Mouse (Mus musculus) kidney, embryonic 14.5 days (tissue): ENCODE data around the gene Hoxd4. TPM values are rescaled to one million over a fixed set of nuclear protein-coding genes. Genes with fewer than 3 reads are reported as not detected.

Experiments used
- ATAC-seq: fragments of 200-750 bp; cut with Nextera tagmentation; 2 replicates; pipeline ENCODE4 v1.8.0; 2017; ENCODE audit warnings: moderate number of reproducible peaks, mild to moderate bottlenecking, moderate TSS enrichment, moderate library complexity; ENCODE audit not compliant: low FRiP score, low TSS enrichment
- H3K27ac ChIP-seq: fragments of 300-500 bp; sonication (generic); 2 replicates; pipeline ENCODE4 v1.5.1; 2014; ENCODE audit warnings: low read depth, mild to moderate bottlenecking, low read length, moderate library complexity, mixed read lengths
- H3K27me3 ChIP-seq: fragments of 300-500 bp; sonication (generic); 2 replicates; pipeline ENCODE4 v1.6.1; 2014; ENCODE audit warnings: mild to moderate bottlenecking, low read length; ENCODE audit not compliant: control insufficient read depth, insufficient read depth
- H3K36me3 ChIP-seq: fragments of 300-500 bp; sonication (generic); 2 replicates; pipeline ENCODE4 v1.6.1; 2014; ENCODE audit warnings: low read length, mixed read lengths; ENCODE audit not compliant: control insufficient read depth, insufficient read depth
- H3K4me1 ChIP-seq: fragments of 300-500 bp; sonication (generic); 2 replicates; pipeline ENCODE4 v1.6.1; 2014; ENCODE audit warnings: low read length, mixed read lengths; ENCODE audit not compliant: control insufficient read depth, insufficient read depth
- H3K4me2 ChIP-seq: fragments of 300-500 bp; sonication (generic); replicated peaks from 2 replicates; pipeline ENCODE4 v1.6.1; 2014; ENCODE audit warnings: low read depth, mild to moderate bottlenecking, low read length
- H3K4me3 ChIP-seq: fragments of 300-500 bp; sonication (generic); 2 replicates; pipeline ENCODE4 v1.5.1; 2014; ENCODE audit warnings: mild to moderate bottlenecking, low read length
- H3K9ac ChIP-seq: fragments of 300-500 bp; sonication (generic); 2 replicates; pipeline ENCODE4 v1.6.1; 2014; ENCODE audit warnings: low read depth, mild to moderate bottlenecking, low read length, moderate library complexity
- H3K9me3 ChIP-seq: fragments of 300-500 bp; sonication (generic); 2 replicates; pipeline ENCODE4 v1.6.1; 2016; ENCODE audit warnings: low read length; ENCODE audit not compliant: control insufficient read depth
- WGBS: fragments of 180-500 bp; shearing (Covaris S2); extraction: QIAGEN DNeasy Blood & Tissue Kit; methylation state at CpG from one replicate; pipeline ENCODE4 v1.1.7; 2014; 5-methylcytosine and 5-hydroxymethylcytosine counted together
- polyA plus RNA-seq: library from polyadenylated mRNA; unstranded; fragments of >200 nt; fragmentation: Nextera tagmentation; extraction: Ambion mirVana; gene quantifications from 2 replicates; pipeline ENCODE4 v1.2.1, GENCODE M21; 2014

Hoxd4 gene
- polyA plus RNA-seq, 1 experiment from 2014 or later = 6.3 TPM

- Histone ChIP-seq H3K27me3 (peaks cover 7% of the 10 kb centered on the region; the same call in 1 of the 2 replicates), H3K9ac (peak overlapping the region; percentile 90), H3K27ac (peak overlapping the region; percentile 96; the same call in 1 of the 2 replicates), H3K4me1 (peaks cover 24% of the 10 kb centered on the region; the same call in 1 of the 2 replicates), H3K9me3 (no peaks in the 10 kb centered on the region), H3K4me2 (peak overlapping the region; percentile 85), H3K4me3 (peak overlapping the region; percentile 85), H3K36me3 (peaks cover 8% of the 10 kb centered on the region; the same call in 1 of the 2 replicates)
- WGBS = 4% methylated on average over 16 of the region's 16 CpGs
- no peak for ATAC-seq
Observed at GRCm38 (mm10) chr2:74694066-74694465, 17.7 kb upstream of the Hoxd4 start.

- WGBS = 32% methylated on average over 1 of the region's 1 CpGs
- H3K27me3 ChIP-seq = peaks cover 7% of the 10 kb centered on the region; the same call in 1 of the 2 replicates
- H3K27ac ChIP-seq = peak overlapping the region; percentile 99; the same call in 1 of the 2 replicates
- H3K9ac ChIP-seq = peak overlapping the region; percentile 99
- peak overlapping the region; percentile 85; the same call in 1 of the 2 replicates for H3K4me3 ChIP-seq
- no peak for ATAC-seq
- H3K9me3 ChIP-seq = no peaks in the 10 kb centered on the region
- H3K36me3 ChIP-seq = peaks cover 8% of the 10 kb centered on the region; the same call in 1 of the 2 replicates
- H3K4me2 ChIP-seq = peak overlapping the region; percentile 85
- peaks cover 27% of the 10 kb centered on the region; the same call in 1 of the 2 replicates for H3K4me1 ChIP-seq
Observed at GRCm38 (mm10) chr2:74695383-74695782, 16.3 kb upstream of the Hoxd4 start.

GRCm38 (mm10) chr2:74695813-74696430 lies 15.8 kb upstream of the Hoxd4 start:
- no peaks in the 10 kb centered on the region for H3K9me3 ChIP-seq
- peak overlapping the region; percentile 99 for H3K27ac ChIP-seq
- 19% methylated on average over 7 of the region's 7 CpGs for WGBS
- peak overlapping the region; percentile 85 for H3K4me3 ChIP-seq
- ATAC-seq = no peak
- peak overlapping the region; percentile 99 for H3K9ac ChIP-seq
- peak overlapping the region; percentile 85 for H3K4me2 ChIP-seq
- peaks cover 8% of the 10 kb centered on the region; the same call in 1 of the 2 replicates for H3K36me3 ChIP-seq
- peaks cover 31% of the 10 kb centered on the region; the same call in 1 of the 2 replicates for H3K4me1 ChIP-seq
- H3K27me3 ChIP-seq = peaks cover 7% of the 10 kb centered on the region; the same call in 1 of the 2 replicates

- Histone ChIP-seq H3K4me1 (peaks cover 31% of the 10 kb centered on the region; the same call in 1 of the 2 replicates), H3K9ac (peak overlapping the region; percentile 99), H3K27me3 (0 out of 2 replicates have a peak, but pooled peaks cover 3% of the 10 kb centered on the region), H3K4me3 (peak overlapping the region; percentile 85), H3K36me3 (peaks cover 8% of the 10 kb centered on the region; the same call in 1 of the 2 replicates), H3K4me2 (peak overlapping the region; percentile 85), H3K9me3 (no peaks in the 10 kb centered on the region), H3K27ac (peak overlapping the region; percentile 99)
- 5% methylated on average over 34 of the region's 34 CpGs for WGBS
- peak; percentile 28 for ATAC-seq
Observed at GRCm38 (mm10) chr2:74696442-74697335, 15.0 kb upstream of the Hoxd4 start.

- peak within 1 kb of the TSS; percentile 99 for H3K9ac ChIP-seq
- under 1% methylated on average over 43 of the region's 43 CpGs for WGBS
- peak within 1 kb of the TSS; percentile 99 for H3K27ac ChIP-seq
- H3K9me3 ChIP-seq = no peaks in the 10 kb centered on the region
- H3K27me3 ChIP-seq = no peaks in the 10 kb centered on the region
- peak; percentile 52 for ATAC-seq
- peaks cover 8% of the 10 kb centered on the region; the same call in 1 of the 2 replicates for H3K36me3 ChIP-seq
- peaks cover 26% of the 10 kb centered on the region; the same call in 1 of the 2 replicates for H3K4me1 ChIP-seq
- H3K4me3 ChIP-seq = peak within 1 kb of the TSS; percentile 85
- peak within 1 kb of the TSS; percentile 85 for H3K4me2 ChIP-seq
Observed at GRCm38 (mm10) chr2:74697567-74698121, 14.1 kb upstream of the Hoxd4 start, which contains the start of gene Hoxd9. TSS of gene Hoxd9 (plus strand) at chr2:74697727.

GRCm38 (mm10) chr2:74698201-74699052 lies 13.3 kb upstream of the Hoxd4 start:
- H3K4me3 ChIP-seq = peak overlapping the region; percentile 85
- H3K9me3 ChIP-seq = no peaks in the 10 kb centered on the region
- ATAC-seq = peak; percentile 37
- peak overlapping the region; percentile 99 for H3K27ac ChIP-seq
- H3K36me3 ChIP-seq = peaks cover 8% of the 10 kb centered on the region; the same call in 1 of the 2 replicates
- H3K4me2 ChIP-seq = peak overlapping the region; percentile 85
- no peaks in the 10 kb centered on the region for H3K27me3 ChIP-seq
- peak overlapping the region; percentile 99 for H3K9ac ChIP-seq
- peaks cover 26% of the 10 kb centered on the region; the same call in 1 of the 2 replicates for H3K4me1 ChIP-seq
- under 1% methylated on average over 76 of the region's 86 CpGs for WGBS

- peaks cover 8% of the 10 kb centered on the region; the same call in 1 of the 2 replicates for H3K36me3 ChIP-seq
- peak overlapping the region; percentile 99 for H3K27ac ChIP-seq
- H3K4me3 ChIP-seq = peak overlapping the region; percentile 85
- H3K9ac ChIP-seq = peak overlapping the region; percentile 99
- under 1% methylated on average over 17 of the region's 17 CpGs for WGBS
- peaks cover 28% of the 10 kb centered on the region; the same call in 1 of the 2 replicates for H3K4me1 ChIP-seq
- H3K4me2 ChIP-seq = peak overlapping the region; percentile 85
- H3K27me3 ChIP-seq = no peaks in the 10 kb centered on the region
- H3K9me3 ChIP-seq = no peaks in the 10 kb centered on the region
- ATAC-seq = peak; percentile 14
Observed at GRCm38 (mm10) chr2:74699053-74699430, 12.7 kb upstream of the Hoxd4 start.
